Mouse (Mus musculus): ENCODE data around the gene Xlr4a. TPM values are rescaled to one million over a fixed set of nuclear protein-coding genes. Genes with fewer than 3 reads are reported as not detected.
"Not testable (repeated sequence)": the region's sequence is repeated elsewhere in the genome, so short reads cannot be mapped to it uniquely, and the experiment has no call there.

Gene Xlr4a
- polyA plus RNA-seq (2015; fragmentation: Nextera tagmentation; extraction: Ambion mirVana) = 2.6 and 4.3 TPM in 2 replicates

- not testable (repeated sequence) for H3K9ac ChIP-seq (ENCODE audit: low read length); H3K4me1 ChIP-seq (ENCODE audit: control insufficient read depth, insufficient read depth, low read length); H3K36me3 ChIP-seq (ENCODE audit: control insufficient read depth, insufficient read depth); H3K4me2 ChIP-seq (ENCODE audit: low read depth, low read length); ATAC-seq (replicated peaks; ENCODE audit: extremely low read depth, insufficient read depth, low FRiP score); H3K27me3 ChIP-seq (ENCODE audit: control insufficient read depth, insufficient read depth, low read length); H3K4me3 ChIP-seq (ENCODE audit: low read length); H3K27ac ChIP-seq (ENCODE audit: low read length); H3K9me3 ChIP-seq (replicated peaks; ENCODE audit: control insufficient read depth, low read length)
- 81% methylated on average over 17 of the region's 19 CpGs for WGBS
These were observed at the start of gene Xlr4a for GRCm38 (mm10) chrX:73082267-73083055. TSS of gene Xlr4a (minus strand) at chrX:73082478.

DNA sequence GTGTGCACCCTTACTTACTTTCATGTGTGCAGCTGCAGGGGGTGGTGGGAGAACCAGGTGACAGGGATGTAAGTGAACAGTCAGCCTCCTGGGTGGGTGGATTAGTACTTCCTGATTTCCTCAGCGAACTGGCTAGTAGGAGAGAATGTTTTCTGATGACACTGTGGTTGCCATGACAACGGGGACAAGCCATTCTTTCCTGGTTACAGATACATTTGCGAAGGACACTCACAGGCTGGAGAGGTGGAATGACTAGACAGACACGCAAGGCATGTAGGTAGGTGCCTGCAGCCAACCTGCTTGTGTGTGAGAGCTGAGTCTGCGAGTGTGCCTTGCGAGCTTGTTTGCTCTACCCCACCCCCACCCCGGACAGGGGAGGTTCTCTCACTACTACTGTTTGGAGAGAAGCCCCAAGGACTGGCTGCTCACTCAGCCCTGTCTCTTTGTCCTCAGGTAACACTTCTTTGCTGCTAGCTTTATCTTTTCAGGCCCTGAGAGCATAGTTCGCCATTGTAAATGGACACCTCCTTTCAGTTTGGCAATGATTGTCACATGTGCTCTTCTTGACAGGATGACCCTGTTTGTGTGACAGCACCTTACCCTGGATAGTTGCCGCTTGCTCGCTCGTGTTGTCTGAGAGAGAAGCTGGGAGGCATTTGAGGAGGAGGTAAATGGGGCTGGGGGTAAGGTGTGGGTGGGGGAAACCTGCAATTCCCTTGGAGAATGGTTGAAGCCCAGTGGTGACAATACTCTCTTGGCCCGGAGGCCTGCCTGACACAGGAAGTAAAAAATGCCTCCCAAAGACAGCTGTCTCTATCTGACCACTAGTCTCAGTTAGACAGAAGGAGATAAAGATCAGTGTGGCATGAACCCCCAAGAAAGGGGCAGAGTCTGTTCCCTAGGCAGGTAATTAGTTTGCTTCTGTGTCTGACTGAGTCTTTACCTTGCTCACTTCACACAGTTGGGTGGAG, 40.9 kb upstream of the Xlr4a start:
- ATAC-seq (replicated peaks; ENCODE audit: extremely low read depth, insufficient read depth, low FRiP score) = peak; percentile 32; the same call in 1 of the 2 replicates
- H3K36me3 ChIP-seq (ENCODE audit: control insufficient read depth, insufficient read depth); H3K9me3 ChIP-seq (replicated peaks; ENCODE audit: control insufficient read depth, low read length); H3K4me3 ChIP-seq (ENCODE audit: low read length); H3K9ac ChIP-seq (ENCODE audit: low read length); H3K4me2 ChIP-seq (ENCODE audit: low read depth, low read length); H3K4me1 ChIP-seq (ENCODE audit: control insufficient read depth, insufficient read depth, low read length); H3K27me3 ChIP-seq (ENCODE audit: control insufficient read depth, insufficient read depth, low read length); H3K27ac ChIP-seq (ENCODE audit: low read length): not testable (repeated sequence)
- WGBS = no CpG with 5 or more reads among the region's 12 CpGs

DNA sequence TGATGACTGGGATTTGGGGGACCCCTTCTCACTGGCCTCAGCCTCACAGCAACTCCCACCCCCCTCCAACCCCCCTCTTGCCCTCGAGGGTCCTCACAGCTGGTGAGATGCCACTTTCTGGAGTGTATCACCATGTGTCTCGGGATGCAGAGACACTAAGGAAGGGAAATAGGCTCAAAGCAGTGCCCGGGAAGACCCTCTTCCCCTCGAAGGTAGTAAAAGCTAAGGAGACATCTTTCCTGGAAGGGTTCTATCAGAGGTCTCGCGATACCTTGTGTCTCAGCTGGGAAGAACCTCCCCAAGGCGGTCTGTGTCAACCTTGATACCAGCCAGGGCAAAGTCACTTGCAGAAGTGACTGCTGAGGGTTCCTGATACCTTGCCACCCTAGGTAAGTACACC, 34.5 kb upstream of the Xlr4a start, which contains the start of gene Gm14685:
TSS of gene Gm14685 (plus strand) at position 301 of the 400 bp plus-strand sequence.
- ATAC-seq (replicated peaks; ENCODE audit: extremely low read depth, insufficient read depth, low FRiP score); H3K4me2 ChIP-seq (ENCODE audit: low read depth, low read length); H3K9ac ChIP-seq (ENCODE audit: low read length); H3K4me3 ChIP-seq (ENCODE audit: low read length); H3K36me3 ChIP-seq (ENCODE audit: control insufficient read depth, insufficient read depth); H3K27ac ChIP-seq (ENCODE audit: low read length); H3K27me3 ChIP-seq (ENCODE audit: control insufficient read depth, insufficient read depth, low read length); H3K9me3 ChIP-seq (replicated peaks; ENCODE audit: control insufficient read depth, low read length); H3K4me1 ChIP-seq (ENCODE audit: control insufficient read depth, insufficient read depth, low read length): not testable (repeated sequence)
- WGBS = no CpG with 5 or more reads among the region's 7 CpGs

DNA sequence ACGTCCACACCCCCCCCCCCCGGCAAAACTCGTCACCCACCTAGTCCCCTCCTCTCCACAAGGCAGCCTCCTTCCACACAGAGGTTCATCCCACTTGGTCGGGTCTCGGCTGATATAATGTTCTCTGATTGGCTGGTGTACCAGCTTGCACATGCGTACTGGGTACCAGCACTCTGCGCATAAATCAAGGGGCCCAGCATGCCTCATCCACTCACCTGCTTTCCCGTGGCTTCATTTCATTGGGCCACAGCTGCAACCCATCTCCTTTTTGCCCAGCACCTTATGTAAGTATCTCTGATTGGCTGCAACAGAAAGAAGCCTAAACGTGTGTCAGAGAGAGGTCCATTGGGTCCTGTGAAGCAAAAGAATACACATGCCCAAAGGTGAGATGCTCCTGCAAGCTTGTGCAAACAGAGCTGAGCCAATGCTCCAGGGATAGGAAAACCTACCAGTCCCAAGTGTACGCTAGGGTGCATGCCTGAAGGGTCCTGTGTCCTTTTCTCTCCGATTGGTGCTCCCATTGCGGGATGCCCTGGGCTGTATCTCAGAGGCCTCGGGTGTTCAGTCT, 14.7 kb upstream of the Xlr4a start, which contains the start of gene Xlr3a:
TSS of gene Xlr3a (minus strand) at position 155 of the 568 bp plus-strand sequence.
- H3K4me3 ChIP-seq (ENCODE audit: low read length); ATAC-seq (replicated peaks; ENCODE audit: extremely low read depth, insufficient read depth, low FRiP score); H3K4me1 ChIP-seq (ENCODE audit: control insufficient read depth, insufficient read depth, low read length); H3K36me3 ChIP-seq (ENCODE audit: control insufficient read depth, insufficient read depth); H3K9me3 ChIP-seq (replicated peaks; ENCODE audit: control insufficient read depth, low read length); H3K9ac ChIP-seq (ENCODE audit: low read length); H3K27me3 ChIP-seq (ENCODE audit: control insufficient read depth, insufficient read depth, low read length); H3K4me2 ChIP-seq (ENCODE audit: low read depth, low read length); H3K27ac ChIP-seq (ENCODE audit: low read length): not testable (repeated sequence)
- 75% methylated on average over 12 of the region's 13 CpGs for WGBS

GRCm38 (mm10) chrX:73066765-73067312, 15.4 kb downstream of the Xlr4a start:
- not testable (repeated sequence) for H3K9ac ChIP-seq (ENCODE audit: low read length); H3K4me3 ChIP-seq (ENCODE audit: low read length); H3K36me3 ChIP-seq (ENCODE audit: control insufficient read depth, insufficient read depth); ATAC-seq (replicated peaks; ENCODE audit: extremely low read depth, insufficient read depth, low FRiP score); H3K4me1 ChIP-seq (ENCODE audit: control insufficient read depth, insufficient read depth, low read length); H3K4me2 ChIP-seq (ENCODE audit: low read depth, low read length); H3K27ac ChIP-seq (ENCODE audit: low read length); H3K9me3 ChIP-seq (replicated peaks; ENCODE audit: control insufficient read depth, low read length); H3K27me3 ChIP-seq (ENCODE audit: control insufficient read depth, insufficient read depth, low read length)
- WGBS = 57% methylated on average over 1 of the region's 5 CpGs

DNA sequence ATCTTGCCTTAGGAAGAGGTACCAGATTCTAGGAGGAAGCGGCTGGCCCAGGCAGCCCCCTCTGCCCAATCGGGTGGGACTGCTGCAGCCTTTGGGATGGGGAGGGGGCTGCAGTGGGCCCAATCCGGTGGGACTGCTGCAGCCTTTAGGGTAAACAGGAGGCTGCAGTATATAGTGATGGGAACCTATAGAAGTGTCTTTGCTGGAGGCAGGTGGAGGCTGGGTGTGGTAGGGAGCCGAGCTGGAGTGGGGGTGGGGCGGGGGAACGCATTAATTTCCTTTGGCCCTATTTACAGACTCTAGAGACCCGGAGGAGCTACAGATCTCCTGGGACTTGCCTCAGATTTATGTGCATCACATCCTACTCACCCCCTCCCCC, 17.9 kb downstream of the Xlr4a start, which contains the start of gene Pnma3:
TSS of gene Pnma3 (plus strand) at position 373 of the 379 bp plus-strand sequence.
- H3K27ac ChIP-seq (ENCODE audit: low read length) = no peak within 1 kb of the TSS
- 26% methylated on average over 7 of the region's 7 CpGs for WGBS

GRCm38 (mm10) chrX:73063512-73064414, 18.5 kb downstream of the Xlr4a start:
- WGBS = 34% methylated on average over 24 of the region's 24 CpGs
- no peak for ATAC-seq (replicated peaks; ENCODE audit: extremely low read depth, insufficient read depth, low FRiP score)
- no peaks in the 10 kb centered on the region for H3K9me3 ChIP-seq (replicated peaks; ENCODE audit: control insufficient read depth, low read length)
- peak overlapping the region; percentile 8; the same call in 1 of the 2 replicates for H3K4me3 ChIP-seq (ENCODE audit: low read length)
- peaks cover 2% of the 10 kb centered on the region; the same call in 1 of the 2 replicates for H3K27me3 ChIP-seq (ENCODE audit: control insufficient read depth, insufficient read depth, low read length)
- H3K9ac ChIP-seq (ENCODE audit: low read length) = no peak overlapping the region
- no peaks in the 10 kb centered on the region for H3K4me1 ChIP-seq (ENCODE audit: control insufficient read depth, insufficient read depth, low read length)
- peak overlapping the region; percentile 47 for H3K4me2 ChIP-seq (ENCODE audit: low read depth, low read length)
- H3K27ac ChIP-seq (ENCODE audit: low read length) = no peak overlapping the region
- no peaks in the 10 kb centered on the region for H3K36me3 ChIP-seq (ENCODE audit: control insufficient read depth, insufficient read depth)

More for the DNA sequence above, 17.9 kb downstream of the Xlr4a start, which contains the start of gene Pnma3:
- Histone ChIP-seq H3K27me3 (ENCODE audit: control insufficient read depth, insufficient read depth, low read length) (peaks cover 2% of the 10 kb centered on the region; the same call in 1 of the 2 replicates), H3K36me3 (ENCODE audit: control insufficient read depth, insufficient read depth) (no peaks in the 10 kb centered on the region), H3K4me3 (ENCODE audit: low read length) (peak within 1 kb of the TSS; percentile 8; the same call in 1 of the 2 replicates), H3K9me3 (replicated peaks; ENCODE audit: control insufficient read depth, low read length) (no peaks in the 10 kb centered on the region), H3K4me1 (ENCODE audit: control insufficient read depth, insufficient read depth, low read length) (no peaks in the 10 kb centered on the region), H3K9ac (ENCODE audit: low read length) (no peak within 1 kb of the TSS), H3K4me2 (ENCODE audit: low read depth, low read length) (peak within 1 kb of the TSS; percentile 47)
- no peak for ATAC-seq (replicated peaks; ENCODE audit: extremely low read depth, insufficient read depth, low FRiP score)

- Histone ChIP-seq H3K27me3 (ENCODE audit: control insufficient read depth, insufficient read depth, low read length) (peaks cover 2% of the 10 kb centered on the region; the same call in 1 of the 2 replicates), H3K36me3 (ENCODE audit: control insufficient read depth, insufficient read depth) (no peaks in the 10 kb centered on the region), H3K4me2 (ENCODE audit: low read depth, low read length) (no peak overlapping the region), H3K4me3 (ENCODE audit: low read length) (no peak overlapping the region), H3K9me3 (replicated peaks; ENCODE audit: control insufficient read depth, low read length) (no peaks in the 10 kb centered on the region), H3K9ac (ENCODE audit: low read length) (no peak overlapping the region), H3K4me1 (ENCODE audit: control insufficient read depth, insufficient read depth, low read length) (no peaks in the 10 kb centered on the region), H3K27ac (ENCODE audit: low read length) (no peak overlapping the region)
- ATAC-seq (replicated peaks; ENCODE audit: extremely low read depth, insufficient read depth, low FRiP score) = no peak
- 33% methylated on average over 5 of the region's 5 CpGs for WGBS
These were observed 20.0 kb downstream of the Xlr4a start for GRCm38 (mm10) chrX:73062323-73062722.
